Mouse (Mus musculus) heart, adult 2 months (tissue): ENCODE measurements at regions not wholly inside any gene's neighbourhood (a gene's known extent, or its start where the extent isn't known, plus 50 kb on each side); places are given as distances from the start of the nearest gene placed in this dataset.

Experiments used
- DNase-seq, 2 experiments: peaks; one replicate each; pipeline ENCODE4 v3.0.0; 2021
- H3K27ac ChIP-seq: fragments of 200-600 bp; 2 replicates; pipeline ENCODE4 v1.8.1; 2022
- H3K27me3 ChIP-seq: fragments of 200-500 bp; 2 replicates; pipeline ENCODE4 v1.6.1; 2012; ENCODE audit warnings: mild to moderate bottlenecking, low read length, inconsistent platforms, mixed read lengths; ENCODE audit not compliant: control insufficient read depth, insufficient read depth
- H3K36me3 ChIP-seq: fragments of 200-500 bp; 2 replicates; pipeline ENCODE4 v1.6.1; 2012; ENCODE audit warnings: low read length, inconsistent platforms; ENCODE audit not compliant: control insufficient read depth, insufficient read depth
- H3K4me1 ChIP-seq: fragments of 200-500 bp; 2 replicates; pipeline ENCODE4 v1.6.1; 2011; ENCODE audit warnings: low read length; ENCODE audit not compliant: control insufficient read depth, insufficient read depth
- H3K4me3 ChIP-seq: fragments of 200-600 bp; 2 replicates; pipeline ENCODE4 v1.8.1; 2022
- H3K79me2 ChIP-seq: fragments of 200-500 bp; replicated peaks from 2 replicates; pipeline ENCODE4 v1.6.1; 2012; ENCODE audit warnings: mild to moderate bottlenecking, inconsistent platforms, low read length, moderate library complexity, mixed read lengths; ENCODE audit not compliant: control insufficient read depth, insufficient read depth
- H3K9ac ChIP-seq: fragments of 200-500 bp; 2 replicates; pipeline ENCODE4 v1.6.1; 2012; ENCODE audit warnings: low read depth, mild to moderate bottlenecking, control low read depth, inconsistent platforms, low read length, mixed read lengths
- CTCF ChIP-seq: fragments of 200-600 bp; IDR thresholded peaks from 2 replicates; pipeline ENCODE4 v1.8.1; 2022; ENCODE audit warnings: antibody characterized with exemption, mild to moderate bottlenecking, moderate library complexity
- EP300 ChIP-seq: fragments of 200-500 bp; IDR thresholded peaks from 2 replicates; pipeline ENCODE4 v1.6.1; 2011; ENCODE audit warnings: low read depth, low read length, control low read depth; ENCODE audit not compliant: insufficient read depth
- POLR2A ChIP-seq: fragments of 200-500 bp; IDR thresholded peaks from 2 replicates; pipeline ENCODE4 v1.6.1; 2011; ENCODE audit warnings: mild to moderate bottlenecking, low read depth, low read length, control low read depth; ENCODE audit not compliant: insufficient read depth
- WGBS: fragments of 180-500 bp; shearing (Covaris S2); methylation state at CpG from one replicate; pipeline ENCODE4 v1.1.7; 2018; 5-methylcytosine and 5-hydroxymethylcytosine counted together
- intact Hi-C: fragments of 180-260 bp; cut with DNase I; formaldehyde crosslinking; loops from one replicate; pipeline ENCODE4 v1.15.1; 2025

- TF ChIP-seq CTCF = no peak
- no peak for TF ChIP-seq EP300
- TF ChIP-seq POLR2A = no peak
- no peaks in the 10 kb centered on the region; the same call in 1 of the 2 replicates for H3K4me1 ChIP-seq
- no peak overlapping the region for H3K9ac ChIP-seq
- no peak for DNase-seq
- H3K79me2 ChIP-seq = no peaks in the 10 kb centered on the region
- intact Hi-C loops = no loop called here
- H3K4me3 ChIP-seq = no peak overlapping the region
- H3K27me3 ChIP-seq = no peaks in the 10 kb centered on the region
- H3K36me3 ChIP-seq = no peaks in the 10 kb centered on the region
- H3K27ac ChIP-seq = no peak overlapping the region
- 59% methylated on average over 9 of the region's 9 CpGs for WGBS
Observed at GRCm38 (mm10) chr19:42673133-42673532, 60.5 kb upstream of the Loxl4 start.

DNA sequence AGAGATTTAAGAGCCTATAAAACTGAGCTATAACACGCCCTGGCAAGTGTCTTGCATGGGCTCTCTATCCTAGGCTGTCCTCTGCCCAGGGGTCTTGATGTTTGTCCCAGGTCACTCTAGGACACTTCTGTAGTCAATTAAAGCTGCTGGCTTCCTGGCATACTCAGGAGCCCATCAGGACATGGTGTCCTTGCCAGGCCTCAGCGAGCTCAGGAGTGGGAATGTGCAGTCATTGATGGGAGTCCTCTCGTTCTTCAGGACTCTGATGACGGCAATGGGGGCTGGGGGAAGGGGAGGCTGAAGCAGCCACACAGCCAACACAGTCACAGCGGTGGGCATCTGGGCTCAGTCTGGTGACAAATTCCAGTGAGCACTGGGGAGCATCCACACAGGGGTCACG lies 57.3 kb upstream of the Loxl4 start:
- no peak overlapping the region for H3K9ac ChIP-seq
- no peaks in the 10 kb centered on the region for H3K27me3 ChIP-seq
- no peaks in the 10 kb centered on the region for H3K36me3 ChIP-seq
- intact Hi-C loops = loop anchor here (10.0 kb wide), 1 partner anchor 855 kb away; the partner anchor contains the start of gene Got1
- no peak for TF ChIP-seq CTCF
- no peak for TF ChIP-seq POLR2A
- 0 out of 2 replicates have a peak, but pooled peaks have one; percentile 42 for TF ChIP-seq EP300
- H3K27ac ChIP-seq = no peak overlapping the region
- H3K79me2 ChIP-seq = no peaks in the 10 kb centered on the region
- H3K4me3 ChIP-seq = no peak overlapping the region
- DNase-seq = peak in 1 of 2 experiments; percentile 38
- WGBS = 58% methylated on average over 6 of the region's 6 CpGs
- H3K4me1 ChIP-seq = no peaks in the 10 kb centered on the region; the same call in 1 of the 2 replicates

DNA sequence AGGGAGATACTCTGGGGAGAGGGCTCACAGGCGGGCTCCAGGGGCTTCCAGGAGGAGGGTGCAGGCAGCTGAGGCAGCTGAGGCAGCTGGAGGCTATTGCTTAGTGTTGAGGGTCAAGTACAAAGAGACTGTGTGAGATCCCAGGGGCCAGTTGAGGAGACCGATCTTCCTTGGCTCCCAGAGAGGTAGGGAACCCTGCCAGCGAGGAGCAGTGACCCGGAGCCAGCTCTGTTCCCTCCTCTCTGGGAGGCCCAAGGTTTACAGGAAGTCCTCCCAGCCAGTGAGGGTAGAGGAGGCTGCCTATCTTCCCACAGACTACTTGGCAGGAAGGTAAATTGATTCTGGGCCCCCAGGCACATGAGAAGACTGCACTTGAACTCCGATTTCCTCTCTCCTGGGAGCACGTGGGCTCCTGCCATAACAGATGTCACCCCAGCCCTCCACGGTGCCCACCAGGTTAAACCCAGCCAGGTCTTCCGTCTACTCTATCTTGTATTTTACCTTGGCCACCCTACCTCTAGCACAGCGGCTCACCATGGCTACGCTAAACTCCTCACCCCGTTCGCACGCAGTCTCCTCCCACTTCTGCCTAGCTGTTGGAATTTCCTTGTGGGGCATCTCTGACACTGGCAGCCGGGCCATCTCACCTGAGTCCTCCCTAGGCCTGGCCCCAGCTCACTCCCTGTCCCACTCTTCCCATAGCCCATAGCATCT lies 55.9 kb upstream of the Loxl4 start:
- Histone ChIP-seq H3K27me3 (no peaks in the 10 kb centered on the region), H3K9ac (no peak overlapping the region), H3K27ac (no peak overlapping the region), H3K4me3 (no peak overlapping the region), H3K4me1 (no peaks in the 10 kb centered on the region; the same call in 1 of the 2 replicates), H3K36me3 (no peaks in the 10 kb centered on the region), H3K79me2 (no peaks in the 10 kb centered on the region)
- WGBS = 61% methylated on average over 14 of the region's 14 CpGs
- intact Hi-C loops = loop anchor here (10.0 kb wide), 1 partner anchor 856 kb away; the partner anchor contains the start of gene Got1
- DNase-seq = peak; percentile 47 to 55
- TF ChIP-seq CTCF = no peak
- TF ChIP-seq EP300 = no peak
- no peak for TF ChIP-seq POLR2A

DNA sequence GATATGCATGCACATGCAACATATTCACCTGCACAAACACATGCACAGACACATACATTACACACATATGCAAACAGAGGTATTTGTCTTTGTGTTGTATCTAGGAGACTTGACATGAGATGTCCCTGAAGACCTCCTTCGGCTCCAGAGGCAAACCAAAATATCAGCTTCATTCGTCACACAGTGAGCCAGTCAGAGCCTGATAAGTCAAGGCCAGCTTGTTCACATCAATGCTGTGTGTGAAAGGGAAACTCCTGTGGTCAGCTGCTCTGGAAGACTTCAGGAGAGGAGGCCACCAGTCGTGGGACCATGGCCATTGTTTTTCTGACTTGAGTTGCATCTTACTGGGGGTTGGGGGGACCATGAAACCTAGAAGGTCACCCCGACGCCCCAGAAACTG lies 54.3 kb upstream of the Loxl4 start:
- H3K27ac ChIP-seq = no peak overlapping the region
- no peaks in the 10 kb centered on the region for H3K79me2 ChIP-seq
- TF ChIP-seq POLR2A (no peak), EP300 (no peak), CTCF (no peak)
- H3K4me3 ChIP-seq = no peak overlapping the region
- no peak for DNase-seq
- peaks cover 2% of the 10 kb centered on the region for H3K4me1 ChIP-seq
- H3K27me3 ChIP-seq = no peaks in the 10 kb centered on the region
- no peaks in the 10 kb centered on the region for H3K36me3 ChIP-seq
- no peak overlapping the region for H3K9ac ChIP-seq
- intact Hi-C loops = loop anchor here (10.0 kb wide), 1 partner anchor 858 kb away; the partner anchor contains the start of gene Got1
- 70% methylated on average over 5 of the region's 5 CpGs for WGBS
